Mouse (Mus musculus): ENCODE results near the gene Pdgfra. TPM values are rescaled to one million over a fixed set of nuclear protein-coding genes. Genes with fewer than 3 reads are reported as not detected.
A peak's percentile ranks its signal among the peaks of the same experiment; 100 is the strongest.

Pdgfra gene
- polyA plus RNA-seq, 1 experiment from 2014 or later: 53.6 TPM

GRCm38 (mm10) chr5:75153961-75154620 is 2.0 kb downstream of the Pdgfra start:
- ATAC-seq (ENCODE audit: low read depth): peak; percentile 8; the same call in 1 of the 2 replicates
- H3K4me1 ChIP-seq (replicated peaks; ENCODE audit: control insufficient read depth, insufficient read depth, low read length): peaks cover 10% of the 10 kb centered on the region; the same call in 1 of the 2 replicates

GRCm38 (mm10) chr5:75154621-75155235 is 2.6 kb downstream of the Pdgfra start:
- Histone ChIP-seq H3K36me3 (ENCODE audit: control insufficient read depth, insufficient read depth, low read length) (no peaks in the 10 kb centered on the region), H3K9ac (ENCODE audit: low read length) (peak overlapping the region; percentile 68), H3K9me3 (ENCODE audit: control insufficient read depth, low read length) (no peaks in the 10 kb centered on the region), H3K4me1 (replicated peaks; ENCODE audit: control insufficient read depth, insufficient read depth, low read length) (peaks cover 10% of the 10 kb centered on the region; the same call in 1 of the 2 replicates), H3K4me3 (ENCODE audit: low read length) (peak overlapping the region; percentile 65), H3K4me2 (ENCODE audit: low read depth, low read length) (peak overlapping the region; percentile 81), H3K27me3 (ENCODE audit: control insufficient read depth, insufficient read depth, low read depth, low read length) (peaks cover 20% of the 10 kb centered on the region), H3K27ac (ENCODE audit: low read length) (peak overlapping the region; percentile 94)
- under 1% methylated on average over 21 of the region's 21 CpGs for WGBS
- peak; percentile 21; the same call in 1 of the 2 replicates for ATAC-seq (ENCODE audit: low read depth)

More at GRCm38 (mm10) chr5:75153961-75154620, 2.0 kb downstream of the Pdgfra start:
- peak overlapping the region; percentile 81 for H3K4me2 ChIP-seq (ENCODE audit: low read depth, low read length)
- H3K4me3 ChIP-seq (ENCODE audit: low read length): peak overlapping the region; percentile 65
- peaks cover 24% of the 10 kb centered on the region for H3K27me3 ChIP-seq (ENCODE audit: control insufficient read depth, insufficient read depth, low read depth, low read length)
- H3K36me3 ChIP-seq (ENCODE audit: control insufficient read depth, insufficient read depth, low read length): no peaks in the 10 kb centered on the region
- peak overlapping the region; percentile 94 for H3K27ac ChIP-seq (ENCODE audit: low read length)
- H3K9me3 ChIP-seq (ENCODE audit: control insufficient read depth, low read length): no peaks in the 10 kb centered on the region
- WGBS: 1% methylated on average over 27 of the region's 27 CpGs
- peak overlapping the region; percentile 68 for H3K9ac ChIP-seq (ENCODE audit: low read length)

GRCm38 (mm10) chr5:75155281-75155680 is 3.2 kb downstream of the Pdgfra start:
- peaks cover 6% of the 10 kb centered on the region; the same call in 1 of the 2 replicates for H3K4me1 ChIP-seq (replicated peaks; ENCODE audit: control insufficient read depth, insufficient read depth, low read length)
- peak overlapping the region; percentile 65 for H3K4me3 ChIP-seq (ENCODE audit: low read length)
- 2% methylated on average over 8 of the region's 9 CpGs for WGBS
- no peaks in the 10 kb centered on the region for H3K9me3 ChIP-seq (ENCODE audit: control insufficient read depth, low read length)
- peak overlapping the region; percentile 81 for H3K4me2 ChIP-seq (ENCODE audit: low read depth, low read length)
- no peaks in the 10 kb centered on the region for H3K36me3 ChIP-seq (ENCODE audit: control insufficient read depth, insufficient read depth, low read length)
- ATAC-seq (ENCODE audit: low read depth): no peak
- H3K9ac ChIP-seq (ENCODE audit: low read length): peak overlapping the region; percentile 71
- H3K27ac ChIP-seq (ENCODE audit: low read length): peak overlapping the region; percentile 94
- peaks cover 14% of the 10 kb centered on the region for H3K27me3 ChIP-seq (ENCODE audit: control insufficient read depth, insufficient read depth, low read depth, low read length)

- Histone ChIP-seq H3K4me1 (replicated peaks; ENCODE audit: control insufficient read depth, insufficient read depth, low read length) (0 out of 2 replicates have a peak, but pooled peaks cover 3% of the 10 kb centered on the region), H3K9me3 (ENCODE audit: control insufficient read depth, low read length) (no peaks in the 10 kb centered on the region), H3K4me2 (ENCODE audit: low read depth, low read length) (peak overlapping the region; percentile 81), H3K36me3 (ENCODE audit: control insufficient read depth, insufficient read depth, low read length) (no peaks in the 10 kb centered on the region), H3K4me3 (ENCODE audit: low read length) (peak overlapping the region; percentile 51), H3K9ac (ENCODE audit: low read length) (peak overlapping the region; percentile 71), H3K27ac (ENCODE audit: low read length) (peak overlapping the region; percentile 71), H3K27me3 (ENCODE audit: control insufficient read depth, insufficient read depth, low read depth, low read length) (peaks cover 9% of the 10 kb centered on the region)
- WGBS: under 1% methylated on average over 52 of the region's 52 CpGs
- ATAC-seq (ENCODE audit: low read depth): peak; percentile 85
These were observed 3.9 kb downstream of the Pdgfra start for GRCm38 (mm10) chr5:75155741-75156553.

- under 1% methylated on average over 21 of the region's 21 CpGs for WGBS
These were observed 4.5 kb downstream of the Pdgfra start for GRCm38 (mm10) chr5:75156554-75157036.

GRCm38 (mm10) chr5:75157038-75157437 is 4.9 kb downstream of the Pdgfra start:
- Histone ChIP-seq H3K9ac (ENCODE audit: low read length) (peak overlapping the region; percentile 71), H3K27me3 (ENCODE audit: control insufficient read depth, insufficient read depth, low read depth, low read length) (peaks cover 7% of the 10 kb centered on the region), H3K4me2 (ENCODE audit: low read depth, low read length) (peak overlapping the region; percentile 81), H3K9me3 (ENCODE audit: control insufficient read depth, low read length) (no peaks in the 10 kb centered on the region), H3K27ac (ENCODE audit: low read length) (peak overlapping the region; percentile 59; the same call in 1 of the 2 replicates), H3K36me3 (ENCODE audit: control insufficient read depth, insufficient read depth, low read length) (no peaks in the 10 kb centered on the region), H3K4me3 (ENCODE audit: low read length) (peak overlapping the region; percentile 51), H3K4me1 (replicated peaks; ENCODE audit: control insufficient read depth, insufficient read depth, low read length) (0 out of 2 replicates have a peak, but pooled peaks cover 3% of the 10 kb centered on the region)
- under 1% methylated on average over 3 of the region's 3 CpGs for WGBS
- no peak for ATAC-seq (ENCODE audit: low read depth)

More at GRCm38 (mm10) chr5:75156554-75157036, 4.5 kb downstream of the Pdgfra start:
- H3K4me2 ChIP-seq (ENCODE audit: low read depth, low read length): peak overlapping the region; percentile 81
- H3K27ac ChIP-seq (ENCODE audit: low read length): peak overlapping the region; percentile 59; the same call in 1 of the 2 replicates
- H3K4me1 ChIP-seq (replicated peaks; ENCODE audit: control insufficient read depth, insufficient read depth, low read length): 0 out of 2 replicates have a peak, but pooled peaks cover 3% of the 10 kb centered on the region
- 0 out of 2 replicates have a peak, but pooled peaks have one; percentile 3 for ATAC-seq (ENCODE audit: low read depth)
- peaks cover 7% of the 10 kb centered on the region for H3K27me3 ChIP-seq (ENCODE audit: control insufficient read depth, insufficient read depth, low read depth, low read length)
- H3K36me3 ChIP-seq (ENCODE audit: control insufficient read depth, insufficient read depth, low read length): no peaks in the 10 kb centered on the region
- no peaks in the 10 kb centered on the region for H3K9me3 ChIP-seq (ENCODE audit: control insufficient read depth, low read length)
- peak overlapping the region; percentile 51 for H3K4me3 ChIP-seq (ENCODE audit: low read length)
- peak overlapping the region; percentile 71 for H3K9ac ChIP-seq (ENCODE audit: low read length)

- no peak overlapping the region for H3K9ac ChIP-seq (ENCODE audit: low read length)
- H3K27ac ChIP-seq (ENCODE audit: low read length): no peak overlapping the region
- no peak overlapping the region for H3K4me3 ChIP-seq (ENCODE audit: low read length)
- no peak overlapping the region for H3K4me2 ChIP-seq (ENCODE audit: low read depth, low read length)
- no peaks in the 10 kb centered on the region for H3K4me1 ChIP-seq (replicated peaks; ENCODE audit: control insufficient read depth, insufficient read depth, low read length)
- ATAC-seq (ENCODE audit: low read depth): no peak
- no peaks in the 10 kb centered on the region for H3K9me3 ChIP-seq (ENCODE audit: control insufficient read depth, low read length)
- H3K27me3 ChIP-seq (ENCODE audit: control insufficient read depth, insufficient read depth, low read depth, low read length): no peaks in the 10 kb centered on the region
- 34% methylated on average over 12 of the region's 12 CpGs for WGBS
- H3K36me3 ChIP-seq (ENCODE audit: control insufficient read depth, insufficient read depth, low read length): peaks cover 6% of the 10 kb centered on the region
These were observed 8.6 kb downstream of the Pdgfra start for GRCm38 (mm10) chr5:75160530-75161170.

- no peak overlapping the region for H3K4me3 ChIP-seq (ENCODE audit: low read length)
- no peaks in the 10 kb centered on the region for H3K9me3 ChIP-seq (ENCODE audit: control insufficient read depth, low read length)
- no peaks in the 10 kb centered on the region for H3K4me1 ChIP-seq (replicated peaks; ENCODE audit: control insufficient read depth, insufficient read depth, low read length)
- 82% methylated on average over 6 of the region's 6 CpGs for WGBS
- peaks cover 10% of the 10 kb centered on the region for H3K36me3 ChIP-seq (ENCODE audit: control insufficient read depth, insufficient read depth, low read length)
- H3K4me2 ChIP-seq (ENCODE audit: low read depth, low read length): no peak overlapping the region
- ATAC-seq (ENCODE audit: low read depth): no peak
- H3K27me3 ChIP-seq (ENCODE audit: control insufficient read depth, insufficient read depth, low read depth, low read length): no peaks in the 10 kb centered on the region
- H3K27ac ChIP-seq (ENCODE audit: low read length): no peak overlapping the region
- H3K9ac ChIP-seq (ENCODE audit: low read length): no peak overlapping the region
These were observed 9.5 kb downstream of the Pdgfra start for GRCm38 (mm10) chr5:75161586-75161985.

Measured in lung, embryonic 16.5 days (tissue).